Comparison of ENCODE assay signal across 8 mouse cellular contexts in genomic region chr4:58671406-58672035, GRCm38 (mm10).
DNase-seq lines count a peak whose midpoint lies in the region; ATAC-seq and TF ChIP-seq lines count a peak whose summit lies in the region.

No protein-coding gene starts in this region.

- peak; percentile 52 for DNase-seq in lung, embryonic 14.5 days
- no peak for DNase-seq in lung, postnatal 36 days
- DNase-seq in brain, embryonic 14.5 days (ENCODE audit: low read depth) = peak; percentile 37
- peak; percentile 16 for DNase-seq in forebrain, embryonic 14.5 days (ENCODE audit: low spot score)
- no peak for DNase-seq in right cerebral cortex, adult 18-20 months
- DNase-seq in urinary bladder, postnatal 25 days (ENCODE audit: low spot score) = no peak
- DNase-seq in layer of hippocampus, postnatal 10 days (ENCODE audit: low spot score in 2 of 2) = no peak

- H3K36me3 ChIP-seq in lung, embryonic 14.5 days (ENCODE audit: insufficient read depth) = no peaks in the 10 kb centered on the region
- H3K36me3 ChIP-seq in forebrain, embryonic 14.5 days (ENCODE audit: control insufficient read depth, insufficient read depth, low read length) = no peaks in the 10 kb centered on the region
- no peaks in the 10 kb centered on the region for H3K36me3 ChIP-seq in neural tube, embryonic 15.5 days

- peaks cover 12% of the 10 kb centered on the region for H3K4me1 ChIP-seq in lung, embryonic 14.5 days (ENCODE audit: insufficient read depth)
- H3K4me1 ChIP-seq in forebrain, embryonic 14.5 days (ENCODE audit: control insufficient read depth, insufficient read depth, low read length) = peaks cover 19% of the 10 kb centered on the region; the same call in 1 of the 2 replicates
- peaks cover 20% of the 10 kb centered on the region for H3K4me1 ChIP-seq in neural tube, embryonic 15.5 days

- H3K4me3 ChIP-seq in lung, embryonic 14.5 days (ENCODE audit: low read depth, low read length) = peak overlapping the region; percentile 12; the same call in 1 of the 2 replicates
- no peak overlapping the region for H3K4me3 ChIP-seq in forebrain, embryonic 14.5 days (ENCODE audit: low read depth, low read length)
- no peak overlapping the region for H3K4me3 ChIP-seq in neural tube, embryonic 15.5 days (replicated peaks)

- WGBS in lung, embryonic 14.5 days = 20% methylated on average over 14 of the region's 14 CpGs
- 32% methylated on average over 14 of the region's 14 CpGs for WGBS in forebrain, embryonic 14.5 days
- 51% methylated on average over 14 of the region's 14 CpGs for WGBS in neural tube, embryonic 15.5 days

- ATAC-seq in lung, embryonic 14.5 days (ENCODE audit: insufficient read depth) = no peak
- ATAC-seq in forebrain, embryonic 14.5 days = no peak
- ATAC-seq in neural tube, embryonic 15.5 days (ENCODE audit: low FRiP score) = no peak

- no peak for TF ChIP-seq POLR2A in brain, embryonic 14.5 days (IDR thresholded peaks at IDR 0.05; ENCODE audit: borderline replicate concordance, extremely low read depth, insufficient read depth, insufficient read length, poor library complexity, severe bottlenecking)

- no peaks in the 10 kb centered on the region for H3K9me3 ChIP-seq in lung, embryonic 14.5 days (ENCODE audit: low read depth, low read length)
- H3K9me3 ChIP-seq in forebrain, embryonic 14.5 days (replicated peaks; ENCODE audit: control insufficient read depth, low read length) = no peaks in the 10 kb centered on the region
- H3K9me3 ChIP-seq in neural tube, embryonic 15.5 days (replicated peaks) = no peaks in the 10 kb centered on the region

- TF ChIP-seq CTCF in lung, embryonic 14.5 days (IDR thresholded peaks at IDR 0.05; ENCODE audit: low read depth) = no peak
- no peak for TF ChIP-seq CTCF in brain, embryonic 14.5 days (IDR thresholded peaks at IDR 0.05; ENCODE audit: borderline replicate concordance, extremely low read depth, insufficient read depth, insufficient read length)

- H3K27ac ChIP-seq in lung, embryonic 14.5 days (ENCODE audit: low read depth) = no peak overlapping the region
- H3K27ac ChIP-seq in forebrain, embryonic 14.5 days (ENCODE audit: low read depth, low read length) = 0 out of 2 replicates have a peak overlapping the region, but pooled peaks have one; percentile 1
- no peak overlapping the region for H3K27ac ChIP-seq in neural tube, embryonic 15.5 days (replicated peaks)

- no peaks in the 10 kb centered on the region for H3K27me3 ChIP-seq in lung, embryonic 14.5 days (ENCODE audit: insufficient read depth, low read length)
- H3K27me3 ChIP-seq in forebrain, embryonic 14.5 days (replicated peaks; ENCODE audit: control insufficient read depth, insufficient read depth, low read length) = no peaks in the 10 kb centered on the region
- H3K27me3 ChIP-seq in neural tube, embryonic 15.5 days (replicated peaks) = no peaks in the 10 kb centered on the region; the same call in 1 of the 2 replicates

- H3K9ac ChIP-seq in lung, embryonic 14.5 days = no peak overlapping the region
- H3K9ac ChIP-seq in forebrain, embryonic 14.5 days (ENCODE audit: low read length) = no peak overlapping the region
- H3K9ac ChIP-seq in neural tube, embryonic 15.5 days (replicated peaks) = no peak overlapping the region

- peak overlapping the region; percentile 36 for H3K4me2 ChIP-seq in lung, embryonic 14.5 days
- H3K4me2 ChIP-seq in forebrain, embryonic 14.5 days (ENCODE audit: low read length) = peak overlapping the region; percentile 23; the same call in 1 of the 2 replicates
- H3K4me2 ChIP-seq in neural tube, embryonic 15.5 days = peak overlapping the region; percentile 22

Comparison
In these comparisons a context has a peak if more than half of its experiments do, and no peak if none do; other contexts are left out.
1. DNase-seq: peak in lung, embryonic 14.5 days (single experiment), brain, embryonic 14.5 days (single experiment) and forebrain, embryonic 14.5 days (single experiment); none in lung, postnatal 36 days (single experiment), right cerebral cortex, adult 18-20 months (single experiment), urinary bladder, postnatal 25 days (single experiment) and layer of hippocampus, postnatal 10 days (0 of 2).
2. Peak in every context shown above with its lines, with median percentiles within 50 percentile points of each other: H3K4me2 ChIP-seq.